Mouse (Mus musculus): ENCODE data around the gene Auts2. TPM values are rescaled to one million over a fixed set of nuclear protein-coding genes. Genes with fewer than 3 reads are reported as not detected.

Auts2 gene
- total and polyA plus RNA-seq, 3 experiments, result 16.9 to 35.7 (median 28.1) TPM

- Histone ChIP-seq H3K4me1 (ENCODE audit: control insufficient read depth, insufficient read depth, low read length) (no peaks in the 10 kb centered on the region), H3K79me2 (replicated peaks; ENCODE audit: control insufficient read depth, insufficient read depth, low read length) (no peaks in the 10 kb centered on the region), H3K27ac (no peak overlapping the region), H3K9ac (ENCODE audit: low read depth, low read length) (no peak overlapping the region), H3K4me3 (no peak overlapping the region), H3K27me3 (ENCODE audit: control insufficient read depth, insufficient read depth, low read length) (no peaks in the 10 kb centered on the region), H3K36me3 (ENCODE audit: control insufficient read depth, insufficient read depth, low read length) (no peaks in the 10 kb centered on the region)
- intact Hi-C loops (cut with DNase I), result no loop called here
- DNase-seq, result no peak
- 81% methylated on average over 12 of the region's 12 CpGs for WGBS
- TF ChIP-seq CTCF (IDR thresholded peaks at IDR 0.05) (no peak), POLR2A (IDR thresholded peaks at IDR 0.05; ENCODE audit: insufficient read depth, low read depth, low read length) (no peak), EP300 (IDR thresholded peaks at IDR 0.05; ENCODE audit: insufficient read depth, low read depth, low read length) (no peak)
These were observed 775.4 kb downstream of the Auts2 start for GRCm38 (mm10) chr5:131767699-131768264.

DNA sequence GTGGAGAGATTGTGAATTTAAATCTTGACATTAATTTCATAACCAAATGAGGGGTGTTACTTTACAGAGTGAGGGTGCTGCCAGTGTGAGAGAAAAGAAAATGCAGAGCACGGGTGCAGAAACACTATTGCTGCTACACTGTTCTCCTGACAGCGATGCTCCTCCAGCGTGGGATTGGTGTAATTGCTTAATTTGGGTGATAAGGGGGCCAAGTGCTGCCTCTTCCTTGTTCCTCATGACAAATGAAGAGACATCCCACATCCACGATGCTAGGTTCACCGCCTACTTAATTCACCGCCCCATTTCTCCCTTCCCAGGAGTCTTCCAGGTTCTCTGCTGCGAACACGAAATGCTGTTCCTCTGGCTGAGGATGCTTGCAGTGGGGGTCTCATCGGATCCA lies 776.0 kb downstream of the Auts2 start:
- Histone ChIP-seq H3K4me1 (ENCODE audit: control insufficient read depth, insufficient read depth, low read length) (no peaks in the 10 kb centered on the region), H3K27ac (no peak overlapping the region), H3K79me2 (replicated peaks; ENCODE audit: control insufficient read depth, insufficient read depth, low read length) (no peaks in the 10 kb centered on the region), H3K36me3 (ENCODE audit: control insufficient read depth, insufficient read depth, low read length) (no peaks in the 10 kb centered on the region), H3K27me3 (ENCODE audit: control insufficient read depth, insufficient read depth, low read length) (no peaks in the 10 kb centered on the region), H3K9ac (ENCODE audit: low read depth, low read length) (no peak overlapping the region), H3K4me3 (no peak overlapping the region)
- WGBS, result 89% methylated on average over 9 of the region's 9 CpGs
- intact Hi-C loops (cut with DNase I), result no loop called here
- DNase-seq, result no peak
- no peak for TF ChIP-seq EP300 (IDR thresholded peaks at IDR 0.05; ENCODE audit: insufficient read depth, low read depth, low read length)
- TF ChIP-seq POLR2A (IDR thresholded peaks at IDR 0.05; ENCODE audit: insufficient read depth, low read depth, low read length), result no peak
- no peak for TF ChIP-seq CTCF (IDR thresholded peaks at IDR 0.05)

GRCm38 (mm10) chr5:131759432-131759831 lies 783.7 kb downstream of the Auts2 start:
- Histone ChIP-seq H3K36me3 (ENCODE audit: control insufficient read depth, insufficient read depth, low read length) (no peaks in the 10 kb centered on the region), H3K9ac (ENCODE audit: low read depth, low read length) (no peak overlapping the region), H3K79me2 (replicated peaks; ENCODE audit: control insufficient read depth, insufficient read depth, low read length) (no peaks in the 10 kb centered on the region), H3K4me3 (no peak overlapping the region), H3K4me1 (ENCODE audit: control insufficient read depth, insufficient read depth, low read length) (no peaks in the 10 kb centered on the region), H3K27ac (no peak overlapping the region), H3K27me3 (ENCODE audit: control insufficient read depth, insufficient read depth, low read length) (no peaks in the 10 kb centered on the region)
- intact Hi-C loops (cut with DNase I), result no loop called here
- 95% methylated on average over 13 of the region's 13 CpGs for WGBS
- no peak for DNase-seq
- TF ChIP-seq CTCF (IDR thresholded peaks at IDR 0.05) (no peak), POLR2A (IDR thresholded peaks at IDR 0.05; ENCODE audit: insufficient read depth, low read depth, low read length) (no peak), EP300 (IDR thresholded peaks at IDR 0.05; ENCODE audit: insufficient read depth, low read depth, low read length) (no peak)

DNA sequence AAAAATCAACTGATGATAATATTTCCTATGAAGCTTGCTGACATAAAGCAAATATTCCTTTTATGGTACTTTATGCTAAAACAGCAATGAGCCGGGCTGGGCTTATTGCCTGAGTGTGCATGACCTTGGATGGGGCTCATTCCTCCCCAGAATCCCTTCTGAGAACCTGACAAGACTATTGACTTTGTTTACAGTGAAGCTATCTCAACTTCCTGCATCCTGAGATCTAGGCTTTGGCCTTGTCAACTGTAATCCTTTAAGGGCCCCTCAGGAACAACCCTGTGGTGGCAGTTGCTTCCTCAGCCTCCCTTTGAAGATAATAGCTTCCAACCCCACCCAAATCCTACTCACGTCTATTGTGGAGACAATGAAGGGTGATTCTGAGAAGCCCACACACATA lies 792.8 kb downstream of the Auts2 start:
- 41% methylated on average over 2 of the region's 2 CpGs for WGBS
- intact Hi-C loops (cut with DNase I), result no loop called here
- TF ChIP-seq POLR2A (IDR thresholded peaks at IDR 0.05; ENCODE audit: insufficient read depth, low read depth, low read length) (no peak), CTCF (IDR thresholded peaks at IDR 0.05) (no peak), EP300 (IDR thresholded peaks at IDR 0.05; ENCODE audit: insufficient read depth, low read depth, low read length) (no peak)
- H3K9ac ChIP-seq (ENCODE audit: low read depth, low read length), result no peak overlapping the region
- no peaks in the 10 kb centered on the region for H3K36me3 ChIP-seq (ENCODE audit: control insufficient read depth, insufficient read depth, low read length)
- H3K27me3 ChIP-seq (ENCODE audit: control insufficient read depth, insufficient read depth, low read length), result no peaks in the 10 kb centered on the region
- H3K27ac ChIP-seq, result no peak overlapping the region
- DNase-seq, result no peak
- H3K79me2 ChIP-seq (replicated peaks; ENCODE audit: control insufficient read depth, insufficient read depth, low read length), result no peaks in the 10 kb centered on the region
- no peak overlapping the region for H3K4me3 ChIP-seq
- H3K4me1 ChIP-seq (ENCODE audit: control insufficient read depth, insufficient read depth, low read length), result no peaks in the 10 kb centered on the region; the same call in 1 of the 2 replicates

DNA sequence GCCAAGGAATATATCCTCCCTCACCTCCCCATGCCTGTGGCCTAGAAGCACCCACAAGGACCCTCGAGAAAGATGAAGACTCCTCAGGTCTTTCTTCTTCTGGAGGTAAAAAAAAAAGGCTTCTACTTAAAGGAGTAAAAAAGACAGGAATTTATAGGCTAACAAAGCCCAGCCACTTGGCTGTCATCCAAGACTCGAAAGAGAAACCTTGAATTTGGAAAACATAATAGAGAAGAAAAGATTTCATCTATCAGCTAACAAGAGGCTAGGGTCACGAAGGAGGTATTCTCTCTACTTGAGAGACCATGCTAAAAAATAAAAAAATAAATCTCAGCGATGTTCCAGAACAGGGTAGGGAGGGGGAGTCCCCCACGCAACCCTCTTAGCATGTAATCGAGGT lies 793.9 kb downstream of the Auts2 start:
- DNase-seq, result no peak
- 42% methylated on average over 6 of the region's 6 CpGs for WGBS
- intact Hi-C loops (cut with DNase I), result no loop called here
- Histone ChIP-seq H3K36me3 (ENCODE audit: control insufficient read depth, insufficient read depth, low read length) (no peaks in the 10 kb centered on the region), H3K4me1 (ENCODE audit: control insufficient read depth, insufficient read depth, low read length) (no peaks in the 10 kb centered on the region; the same call in 1 of the 2 replicates), H3K9ac (ENCODE audit: low read depth, low read length) (no peak overlapping the region), H3K79me2 (replicated peaks; ENCODE audit: control insufficient read depth, insufficient read depth, low read length) (no peaks in the 10 kb centered on the region), H3K27ac (no peak overlapping the region; the same call in 1 of the 2 replicates), H3K4me3 (no peak overlapping the region), H3K27me3 (ENCODE audit: control insufficient read depth, insufficient read depth, low read length) (no peaks in the 10 kb centered on the region)
- TF ChIP-seq EP300 (IDR thresholded peaks at IDR 0.05; ENCODE audit: insufficient read depth, low read depth, low read length) (no peak), CTCF (IDR thresholded peaks at IDR 0.05) (no peak), POLR2A (IDR thresholded peaks at IDR 0.05; ENCODE audit: insufficient read depth, low read depth, low read length) (no peak)

DNA sequence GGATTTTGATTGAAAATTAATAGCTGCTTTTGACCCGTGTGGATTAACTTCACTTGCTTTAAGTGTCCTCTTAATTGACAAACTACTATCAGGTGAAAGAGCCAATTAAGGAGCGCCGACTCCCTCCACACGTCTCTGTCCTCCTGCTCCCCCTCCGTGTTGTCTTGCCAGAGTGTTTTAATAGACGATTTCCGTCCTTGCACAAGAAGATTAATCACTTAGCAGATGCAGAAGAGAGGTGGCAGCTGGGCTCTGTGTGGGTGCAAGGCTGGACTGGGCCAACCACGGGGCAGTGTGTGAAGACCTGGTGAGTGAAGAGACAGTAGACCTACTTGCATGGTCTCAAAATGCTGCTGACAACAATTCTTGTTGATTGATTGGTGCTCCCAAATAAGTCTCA lies 800.1 kb downstream of the Auts2 start:
- Histone ChIP-seq H3K27me3 (ENCODE audit: control insufficient read depth, insufficient read depth, low read length) (no peaks in the 10 kb centered on the region), H3K27ac (no peak overlapping the region), H3K9ac (ENCODE audit: low read depth, low read length) (no peak overlapping the region), H3K79me2 (replicated peaks; ENCODE audit: control insufficient read depth, insufficient read depth, low read length) (no peaks in the 10 kb centered on the region), H3K4me1 (ENCODE audit: control insufficient read depth, insufficient read depth, low read length) (no peaks in the 10 kb centered on the region), H3K4me3 (no peak overlapping the region), H3K36me3 (ENCODE audit: control insufficient read depth, insufficient read depth, low read length) (no peaks in the 10 kb centered on the region)
- TF ChIP-seq POLR2A (IDR thresholded peaks at IDR 0.05; ENCODE audit: insufficient read depth, low read depth, low read length) (no peak), CTCF (IDR thresholded peaks at IDR 0.05) (no peak), EP300 (IDR thresholded peaks at IDR 0.05; ENCODE audit: insufficient read depth, low read depth, low read length) (no peak)
- no peak for DNase-seq
- intact Hi-C loops (cut with DNase I), result no loop called here
- 76% methylated on average over 8 of the region's 8 CpGs for WGBS

All from heart, adult 2 months (tissue).